ENCODE assay signal across 8 mouse cellular contexts in the genomic region with DNA sequence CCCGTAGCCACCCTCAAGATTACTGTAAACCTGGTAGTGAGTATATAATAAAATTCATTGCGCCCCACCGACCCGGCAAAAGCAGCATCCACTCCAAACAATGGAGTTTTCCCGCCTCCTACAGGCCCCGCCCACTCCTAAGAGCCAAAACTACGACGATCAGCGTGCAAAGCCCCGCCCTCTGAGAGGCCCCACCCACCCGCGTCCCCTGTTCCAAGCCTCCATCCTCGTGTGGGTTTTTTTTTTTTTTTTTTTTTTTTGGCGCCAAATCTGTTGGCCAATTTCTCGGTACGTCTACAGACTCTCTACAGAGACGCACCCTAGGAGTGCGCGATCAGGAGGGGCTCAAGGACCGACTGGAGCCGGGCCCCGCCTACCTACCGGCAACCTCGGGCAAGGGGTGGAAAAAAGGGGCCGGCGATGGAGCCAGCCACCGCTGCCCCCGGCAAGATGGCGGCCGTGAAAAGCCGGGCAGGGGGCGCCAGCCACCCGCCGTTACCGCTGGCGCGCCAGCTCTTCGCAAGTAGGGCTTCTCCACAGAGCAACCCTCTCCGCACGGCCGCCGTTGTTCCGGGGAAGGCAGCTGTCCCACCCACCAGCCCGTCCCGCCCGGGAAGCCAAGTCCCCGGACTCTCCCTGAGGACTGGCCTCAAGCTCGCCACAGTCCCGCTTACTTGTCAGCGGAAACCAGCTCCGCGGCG. TPM values are rescaled to one million over a fixed set of nuclear protein-coding genes. Genes with fewer than 3 reads are reported as not detected.
DNase-seq lines count a peak whose midpoint lies in the region; ATAC-seq and TF ChIP-seq lines count a peak whose summit lies in the region.

No protein-coding gene starts in this region.

- H3K4me2 ChIP-seq in embryonic facial prominence, embryonic 12.5 days (replicated peaks), result peak overlapping the region; percentile 67
- H3K4me2 ChIP-seq in limb, embryonic 14.5 days (replicated peaks; ENCODE audit: low read depth, low read length, severe bottlenecking), result peak overlapping the region; percentile 57
- peak overlapping the region; percentile 83 for H3K4me2 ChIP-seq in midbrain, embryonic 16.5 days (ENCODE audit: low read length)

- WGBS in embryonic facial prominence, embryonic 12.5 days, result under 1% methylated on average over 52 of the region's 53 CpGs
- 0% methylated on average over 43 of the region's 53 CpGs for WGBS in limb, embryonic 14.5 days
- under 1% methylated on average over 52 of the region's 53 CpGs for WGBS in midbrain, embryonic 16.5 days

- H3K27ac ChIP-seq in embryonic facial prominence, embryonic 12.5 days, result peak overlapping the region; percentile 94
- peak overlapping the region; percentile 96 for H3K27ac ChIP-seq in limb, embryonic 14.5 days (replicated peaks; ENCODE audit: low read depth, low read length)
- peak overlapping the region; percentile 96 for H3K27ac ChIP-seq in midbrain, embryonic 16.5 days (ENCODE audit: low read length)

- peaks cover 10% of the 10 kb centered on the region; the same call in 1 of the 2 replicates for H3K4me1 ChIP-seq in embryonic facial prominence, embryonic 12.5 days
- H3K4me1 ChIP-seq in limb, embryonic 14.5 days (ENCODE audit: control insufficient read depth, insufficient read depth, low read length), result peaks cover 12% of the 10 kb centered on the region
- peaks cover 21% of the 10 kb centered on the region for H3K4me1 ChIP-seq in midbrain, embryonic 16.5 days (ENCODE audit: control insufficient read depth, insufficient read depth, low read length)

- no peak for TF ChIP-seq POLR2A in limb, embryonic 14.5 days (IDR thresholded peaks at IDR 0.05; ENCODE audit: borderline replicate concordance, extremely low read depth, insufficient read depth, insufficient read length)

- H3K36me3 ChIP-seq in embryonic facial prominence, embryonic 12.5 days, result peaks cover 17% of the 10 kb centered on the region
- H3K36me3 ChIP-seq in limb, embryonic 14.5 days (ENCODE audit: control insufficient read depth, insufficient read depth, low read length), result peaks cover 6% of the 10 kb centered on the region
- H3K36me3 ChIP-seq in midbrain, embryonic 16.5 days (ENCODE audit: control insufficient read depth, insufficient read depth, low read length), result no peaks in the 10 kb centered on the region

- peak overlapping the region; percentile 88 for H3K9ac ChIP-seq in embryonic facial prominence, embryonic 12.5 days
- H3K9ac ChIP-seq in limb, embryonic 14.5 days (ENCODE audit: low read depth, low read length, severe bottlenecking), result peak overlapping the region; percentile 93
- H3K9ac ChIP-seq in midbrain, embryonic 16.5 days (ENCODE audit: low read depth, low read length), result peak overlapping the region; percentile 86

- peak; percentile 94 for DNase-seq in A20 (ENCODE audit: low read depth, low spot score)
- peak; percentile 83 to 88 for DNase-seq in adrenal gland, postnatal 36 days
- peak; percentile 82 to 88 for DNase-seq in heart, adult 18-20 months
- peak; percentile 84 for DNase-seq in kidney, adult 18-20 months
- peak; percentile 95 for DNase-seq in limb, embryonic 14.5 days (ENCODE audit: low spot score)
- DNase-seq in spleen, postnatal 10 days (ENCODE audit: low spot score in 2 of 2), result peak; percentile 88 to 89

- peak; percentile 68 for ATAC-seq in embryonic facial prominence, embryonic 12.5 days (ENCODE audit: insufficient number of reproducible peaks, insufficient read depth, low FRiP score, low TSS enrichment)
- peak; percentile 86 for ATAC-seq in limb, embryonic 14.5 days (ENCODE audit: low FRiP score, low read depth)
- peak; percentile 89 for ATAC-seq in midbrain, embryonic 16.5 days

- no peaks in the 10 kb centered on the region for H3K27me3 ChIP-seq in embryonic facial prominence, embryonic 12.5 days
- H3K27me3 ChIP-seq in limb, embryonic 14.5 days (ENCODE audit: control insufficient read depth, insufficient read depth, low read length), result no peaks in the 10 kb centered on the region
- no peaks in the 10 kb centered on the region for H3K27me3 ChIP-seq in midbrain, embryonic 16.5 days (ENCODE audit: control insufficient read depth, insufficient read depth, low read depth, low read length)

- peak overlapping the region; percentile 83 for H3K4me3 ChIP-seq in embryonic facial prominence, embryonic 12.5 days
- H3K4me3 ChIP-seq in limb, embryonic 14.5 days (replicated peaks; ENCODE audit: low read length), result peak overlapping the region; percentile 100
- H3K4me3 ChIP-seq in midbrain, embryonic 16.5 days (ENCODE audit: low read depth, low read length), result peak overlapping the region; percentile 99

- no peaks in the 10 kb centered on the region for H3K9me3 ChIP-seq in embryonic facial prominence, embryonic 12.5 days
- no peaks in the 10 kb centered on the region for H3K9me3 ChIP-seq in limb, embryonic 14.5 days (ENCODE audit: control insufficient read depth, low read length)
- no peaks in the 10 kb centered on the region for H3K9me3 ChIP-seq in midbrain, embryonic 16.5 days (replicated peaks; ENCODE audit: control insufficient read depth, low read length, poor library complexity, severe bottlenecking)

RNA-seq across cellular contexts. Expression of a gene that starts 0.9 kb away (rescaled TPM):
- total RNA-seq in adrenal gland, postnatal 36 days (2021), result 10 to 100 TPM; 29.8 to 35.0 TPM
- polyA plus RNA-seq in embryonic facial prominence, embryonic 12.5 days (2016; fragmentation: Nextera tagmentation; extraction: Ambion mirVana), result 246 and 256 TPM in 2 replicates
- 10 to 100 TPM; 14.5 to 16.2 TPM for total RNA-seq in heart, adult 18-20 months (2021)
- polyA plus RNA-seq in limb, embryonic 14.5 days (2012; rRNA removed), result 95.9 and 153 TPM in 2 replicates
- 132 and 140 TPM in 2 replicates for polyA plus RNA-seq in limb, embryonic 14.5 days (2014; fragmentation: Nextera tagmentation; extraction: Ambion mirVana)
- polyA plus RNA-seq in midbrain, embryonic 16.5 days (2015; fragmentation: Nextera tagmentation; extraction: Ambion mirVana), result 87.1 and 98.0 TPM in 2 replicates

RNA-seq across cellular contexts. Expression of a gene that starts 24.7 kb away (rescaled TPM):
- total RNA-seq in adrenal gland, postnatal 36 days (2021), result 100 to 1,000 TPM; 864 to 917 TPM
- 689 and 706 TPM in 2 replicates for polyA plus RNA-seq in embryonic facial prominence, embryonic 12.5 days (2016; fragmentation: Nextera tagmentation; extraction: Ambion mirVana)
- 100 to 1,000 TPM; 310 to 328 TPM for total RNA-seq in heart, adult 18-20 months (2021)
- 676 and 711 TPM in 2 replicates for polyA plus RNA-seq in limb, embryonic 14.5 days (2012; rRNA removed)
- 826 and 834 TPM in 2 replicates for polyA plus RNA-seq in limb, embryonic 14.5 days (2014; fragmentation: Nextera tagmentation; extraction: Ambion mirVana)
- 661 and 697 TPM in 2 replicates for polyA plus RNA-seq in midbrain, embryonic 16.5 days (2015; fragmentation: Nextera tagmentation; extraction: Ambion mirVana)

RNA-seq across cellular contexts. Expression of a gene that starts 30.4 kb away (rescaled TPM):
- 10 to 100 TPM in 1 of 2 experiments, 1 to 10 TPM in 1; 9.1 to 12.1 TPM for total RNA-seq in adrenal gland, postnatal 36 days (2021)
- polyA plus RNA-seq in embryonic facial prominence, embryonic 12.5 days (2016; fragmentation: Nextera tagmentation; extraction: Ambion mirVana), result 2.5 and 3.1 TPM in 2 replicates
- 1 to 10 TPM; 3.7 to 4.1 TPM for total RNA-seq in heart, adult 18-20 months (2021)
- 4.9 and 5.3 TPM in 2 replicates for polyA plus RNA-seq in limb, embryonic 14.5 days (2012; rRNA removed)
- 3.9 and 4.1 TPM in 2 replicates for polyA plus RNA-seq in limb, embryonic 14.5 days (2014; fragmentation: Nextera tagmentation; extraction: Ambion mirVana)
- 5.9 and 6.0 TPM in 2 replicates for polyA plus RNA-seq in midbrain, embryonic 16.5 days (2015; fragmentation: Nextera tagmentation; extraction: Ambion mirVana)

RNA-seq across cellular contexts. Expression of a gene that starts 58.5 kb away (rescaled TPM):
- total RNA-seq in adrenal gland, postnatal 36 days (2021), result 100 to 1,000 TPM; 682 to 824 TPM
- 1,087 and 1,115 TPM in 2 replicates for polyA plus RNA-seq in embryonic facial prominence, embryonic 12.5 days (2016; fragmentation: Nextera tagmentation; extraction: Ambion mirVana)
- total RNA-seq in heart, adult 18-20 months (2021), result 100 to 1,000 TPM; 463 to 542 TPM
- polyA plus RNA-seq in limb, embryonic 14.5 days (2012; rRNA removed), result 336 and 418 TPM in 2 replicates
- 1,041 and 1,088 TPM in 2 replicates for polyA plus RNA-seq in limb, embryonic 14.5 days (2014; fragmentation: Nextera tagmentation; extraction: Ambion mirVana)
- polyA plus RNA-seq in midbrain, embryonic 16.5 days (2015; fragmentation: Nextera tagmentation; extraction: Ambion mirVana), result 410 and 427 TPM in 2 replicates

Comparison
In these comparisons a context has a peak if more than half of its experiments do, and no peak if none do; other contexts are left out.
1. Peak in every context shown above with its lines: DNase-seq, ATAC-seq, H3K4me3 ChIP-seq and H3K27ac ChIP-seq.